Mouse (Mus musculus): ENCODE data around the gene Tpm4. TPM values are rescaled to one million over a fixed set of nuclear protein-coding genes. Genes with fewer than 3 reads are reported as not detected.

The Tpm4 gene
- polyA plus RNA-seq, 1 experiment from 2014 or later = 424 TPM

DNA sequence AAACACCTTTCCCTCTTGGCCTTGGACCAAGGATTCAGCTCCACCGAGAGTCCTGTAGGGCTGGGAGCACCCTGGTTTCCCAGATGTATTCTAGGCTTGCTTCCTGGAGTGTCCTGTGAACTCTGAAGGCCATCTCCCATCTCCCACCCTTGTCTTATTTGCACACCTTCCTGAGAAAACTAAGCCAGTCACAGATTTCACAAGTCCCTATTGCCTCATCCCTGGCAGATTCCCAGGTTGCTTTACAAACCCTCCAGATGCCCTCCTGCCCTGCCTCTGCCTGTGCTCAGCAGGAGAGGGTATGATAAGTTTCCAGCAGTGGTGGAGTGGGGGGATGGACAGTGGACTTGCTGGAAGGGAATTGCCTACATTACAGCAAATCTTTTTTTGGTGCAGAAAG lies 11.3 kb downstream of the Tpm4 start:
- ATAC-seq (ENCODE audit: low FRiP score) = no peak
- Histone ChIP-seq H3K36me3 (replicated peaks) (peaks cover 89% of the 10 kb centered on the region), H3K4me2 (no peak overlapping the region), H3K27ac (no peak overlapping the region), H3K27me3 (no peaks in the 10 kb centered on the region), H3K9me3 (no peaks in the 10 kb centered on the region), H3K9ac (no peak overlapping the region), H3K4me3 (replicated peaks) (no peak overlapping the region), H3K4me1 (no peaks in the 10 kb centered on the region)
- WGBS = 86% methylated on average over 1 of the region's 1 CpGs

DNA sequence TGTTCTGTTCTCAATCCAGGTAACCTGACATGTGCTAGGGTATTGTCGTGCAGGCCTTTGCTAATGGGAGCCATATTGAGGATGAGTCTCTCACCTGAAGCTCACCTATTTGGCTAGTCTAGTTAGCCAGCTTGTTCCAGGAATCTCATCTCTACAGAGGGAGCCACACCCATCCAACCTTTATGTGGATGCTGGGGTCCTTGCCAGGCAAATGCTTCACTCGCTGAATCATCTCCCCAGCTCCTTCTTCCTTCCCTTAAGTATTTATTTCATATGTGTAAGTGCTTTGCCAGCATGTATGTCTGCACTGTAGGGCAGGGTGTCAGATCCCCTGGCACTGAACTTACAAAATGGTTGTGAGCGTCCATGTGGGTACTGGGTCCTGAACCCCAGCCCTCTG lies 11.8 kb downstream of the Tpm4 start:
- Histone ChIP-seq H3K27ac (no peak overlapping the region), H3K36me3 (replicated peaks) (peaks cover 89% of the 10 kb centered on the region), H3K4me3 (replicated peaks) (no peak overlapping the region), H3K4me2 (no peak overlapping the region), H3K4me1 (no peaks in the 10 kb centered on the region), H3K9ac (no peak overlapping the region), H3K9me3 (no peaks in the 10 kb centered on the region), H3K27me3 (no peaks in the 10 kb centered on the region)
- 92% methylated on average over 3 of the region's 3 CpGs for WGBS
- ATAC-seq (ENCODE audit: low FRiP score) = no peak

DNA sequence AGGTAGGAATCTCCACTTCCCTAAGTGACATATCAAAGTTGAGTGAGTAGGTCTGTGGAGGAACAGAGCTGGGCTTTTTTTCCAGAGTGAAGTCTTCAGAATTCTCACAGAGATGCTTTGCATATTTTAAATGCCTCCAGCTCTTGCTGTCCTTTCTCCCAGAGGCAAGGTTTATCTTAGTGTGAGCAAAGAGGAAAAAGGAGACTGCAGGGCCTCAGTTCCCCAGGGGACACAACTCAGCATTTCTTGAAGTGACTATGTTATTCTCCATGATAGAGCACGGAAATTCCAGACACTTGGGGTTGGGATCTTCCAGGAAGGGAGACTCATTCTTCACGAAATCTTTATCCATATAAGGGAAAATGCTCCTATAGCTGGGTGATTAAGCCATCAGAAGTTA lies 12.5 kb downstream of the Tpm4 start:
- Histone ChIP-seq H3K4me2 (no peak overlapping the region), H3K4me1 (no peaks in the 10 kb centered on the region), H3K4me3 (replicated peaks) (no peak overlapping the region), H3K9me3 (no peaks in the 10 kb centered on the region), H3K9ac (no peak overlapping the region), H3K27me3 (no peaks in the 10 kb centered on the region), H3K27ac (no peak overlapping the region), H3K36me3 (replicated peaks) (peaks cover 89% of the 10 kb centered on the region)
- no peak for ATAC-seq (ENCODE audit: low FRiP score)
- 83% methylated on average over 2 of the region's 2 CpGs for WGBS

DNA sequence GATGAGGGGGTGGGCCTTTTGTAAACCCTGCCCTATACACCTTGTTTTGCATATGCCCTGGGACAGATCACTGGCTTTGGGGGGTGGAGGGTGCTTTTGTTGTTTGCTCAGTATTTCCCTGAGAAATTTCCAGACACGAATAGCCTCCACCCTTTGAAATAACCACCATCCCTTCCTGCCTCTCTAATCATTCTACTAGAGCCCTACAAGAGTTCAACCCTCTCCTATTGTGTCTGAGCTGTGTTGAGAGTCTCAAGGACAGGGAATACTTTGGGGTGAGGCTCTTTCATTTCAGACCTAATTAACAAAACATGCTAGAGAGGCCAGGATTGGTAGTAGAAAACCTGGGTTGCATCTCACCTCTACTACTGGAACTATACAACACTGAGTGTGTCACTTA lies 14.3 kb downstream of the Tpm4 start:
- no peak for ATAC-seq (ENCODE audit: low FRiP score)
- Histone ChIP-seq H3K4me1 (no peaks in the 10 kb centered on the region), H3K36me3 (replicated peaks) (peaks cover 86% of the 10 kb centered on the region), H3K27ac (no peak overlapping the region), H3K4me3 (replicated peaks) (no peak overlapping the region), H3K9ac (no peak overlapping the region), H3K9me3 (no peaks in the 10 kb centered on the region), H3K27me3 (no peaks in the 10 kb centered on the region), H3K4me2 (no peak overlapping the region)
- WGBS = 83% methylated on average over 1 of the region's 1 CpGs

DNA sequence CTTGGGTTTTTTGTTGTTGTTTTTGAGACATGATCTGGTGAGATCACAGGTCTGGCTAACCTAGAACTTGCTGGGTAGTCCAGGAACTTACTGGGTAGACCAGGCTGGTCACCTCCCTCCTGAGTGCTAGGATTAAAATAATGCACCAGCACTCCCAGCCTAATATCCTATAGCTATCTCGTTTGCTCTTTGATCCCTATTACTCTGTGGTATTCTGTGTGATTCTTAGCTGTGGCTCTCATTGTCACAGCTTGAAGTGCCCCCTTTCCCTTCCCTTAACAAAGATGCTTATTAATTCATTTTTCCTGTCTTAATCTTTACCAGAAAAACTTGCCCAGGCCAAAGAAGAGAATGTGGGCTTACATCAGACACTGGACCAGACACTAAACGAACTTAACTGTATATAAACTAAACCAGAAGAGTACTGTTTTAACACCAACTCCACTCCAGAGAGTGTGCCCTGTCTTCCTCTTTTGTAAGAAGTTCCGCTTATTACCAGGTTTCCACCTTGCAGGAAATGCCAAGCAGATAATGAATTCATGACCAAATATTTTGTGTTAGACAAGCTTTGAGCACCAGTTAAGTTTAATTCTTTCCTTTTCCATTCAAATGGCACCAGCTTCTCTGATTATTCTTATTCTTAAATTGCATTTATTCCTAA lies 16.8 kb downstream of the Tpm4 start:
- H3K9me3 ChIP-seq = no peaks in the 10 kb centered on the region
- no peak overlapping the region for H3K4me2 ChIP-seq
- no peak for ATAC-seq (ENCODE audit: low FRiP score)
- no peak overlapping the region for H3K4me3 ChIP-seq (replicated peaks)
- H3K9ac ChIP-seq = no peak overlapping the region
- no peaks in the 10 kb centered on the region for H3K4me1 ChIP-seq
- peaks cover 70% of the 10 kb centered on the region for H3K36me3 ChIP-seq (replicated peaks)
- no peak overlapping the region for H3K27ac ChIP-seq
- WGBS = 84% methylated on average over 3 of the region's 3 CpGs
- H3K27me3 ChIP-seq = no peaks in the 10 kb centered on the region

DNA sequence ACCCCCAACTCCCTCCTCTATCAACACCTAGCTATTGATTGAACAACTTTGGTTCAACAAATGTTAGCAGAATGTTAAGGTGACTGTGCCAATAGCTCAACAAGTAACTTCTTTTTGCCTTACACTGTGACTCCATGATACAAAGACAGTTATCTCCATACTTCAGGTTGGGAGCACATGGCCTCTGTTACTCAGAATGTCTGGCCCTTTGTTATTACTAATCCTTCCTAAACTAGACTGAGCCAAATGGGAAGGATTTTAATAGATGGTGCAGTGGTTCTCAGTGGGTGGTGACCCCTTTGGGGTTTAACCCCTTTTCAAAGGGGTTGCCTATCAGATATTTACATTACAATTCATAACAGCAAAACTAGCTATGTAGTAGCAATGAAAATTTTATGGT lies 18.6 kb downstream of the Tpm4 start:
- no peak overlapping the region for H3K9ac ChIP-seq
- H3K36me3 ChIP-seq (replicated peaks) = peaks cover 52% of the 10 kb centered on the region
- H3K4me1 ChIP-seq = no peaks in the 10 kb centered on the region
- H3K4me2 ChIP-seq = no peak overlapping the region
- H3K27me3 ChIP-seq = no peaks in the 10 kb centered on the region
- H3K4me3 ChIP-seq (replicated peaks) = no peak overlapping the region
- no peak overlapping the region for H3K27ac ChIP-seq
- no peaks in the 10 kb centered on the region for H3K9me3 ChIP-seq
- no peak for ATAC-seq (ENCODE audit: low FRiP score)

DNA sequence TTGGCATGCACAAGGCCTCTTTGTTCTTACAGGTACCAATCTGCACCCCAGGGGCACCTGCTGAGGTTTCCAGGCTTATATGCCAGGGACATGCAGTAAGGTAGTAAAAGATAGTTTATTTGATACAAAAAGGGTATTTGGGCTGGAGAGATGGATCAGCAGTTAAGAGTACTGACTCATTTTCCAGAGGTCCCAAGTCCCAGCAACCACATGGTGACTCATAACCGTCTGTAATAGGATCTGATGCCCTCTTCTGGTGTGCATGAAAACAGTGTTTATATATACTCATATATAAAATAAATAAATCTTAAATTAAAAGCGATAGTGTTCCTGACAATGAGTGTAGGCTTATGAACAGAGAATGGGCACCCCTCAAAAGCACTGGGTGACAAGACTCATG lies 23.3 kb downstream of the Tpm4 start:
- no peak overlapping the region for H3K9ac ChIP-seq
- no peak for ATAC-seq (ENCODE audit: low FRiP score)
- WGBS = 86% methylated on average over 2 of the region's 2 CpGs

DNA sequence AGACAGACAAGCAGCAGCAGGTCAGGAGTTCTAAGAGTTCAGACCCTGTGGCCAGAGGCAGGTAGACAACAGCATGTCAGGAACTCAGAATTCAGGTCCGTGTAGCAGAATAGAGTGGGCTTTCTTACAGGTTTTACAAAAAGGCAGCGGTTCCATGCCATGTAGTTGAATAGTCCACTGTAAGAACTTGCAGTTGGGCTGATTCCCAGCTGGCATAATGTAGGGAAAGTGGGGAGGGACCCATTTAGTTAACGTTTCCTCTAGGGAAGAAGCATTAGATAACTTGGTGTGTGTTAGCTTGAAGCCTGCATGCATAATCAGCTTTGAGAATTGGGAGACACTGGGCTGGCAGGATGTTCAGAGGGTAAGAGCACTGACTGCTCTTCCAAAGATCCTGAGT lies 24.0 kb downstream of the Tpm4 start:
- no peak for ATAC-seq (ENCODE audit: low FRiP score)
- peaks cover 17% of the 10 kb centered on the region for H3K4me1 ChIP-seq
- H3K4me3 ChIP-seq (replicated peaks) = no peak overlapping the region
- H3K9me3 ChIP-seq = no peaks in the 10 kb centered on the region
- no peak overlapping the region for H3K27ac ChIP-seq
- H3K9ac ChIP-seq = no peak overlapping the region
- H3K27me3 ChIP-seq = no peaks in the 10 kb centered on the region
- H3K4me2 ChIP-seq = no peak overlapping the region
- WGBS = 85% methylated on average over 3 of the region's 3 CpGs
- 0 out of 2 replicates have a peak, but pooled peaks cover 6% of the 10 kb centered on the region for H3K36me3 ChIP-seq (replicated peaks)

More for the DNA sequence above, 23.3 kb downstream of the Tpm4 start:
- peaks cover 11% of the 10 kb centered on the region for H3K36me3 ChIP-seq (replicated peaks)
- H3K4me1 ChIP-seq = peaks cover 17% of the 10 kb centered on the region
- no peak overlapping the region for H3K27ac ChIP-seq
- no peak overlapping the region for H3K4me3 ChIP-seq (replicated peaks)
- H3K4me2 ChIP-seq = no peak overlapping the region
- no peaks in the 10 kb centered on the region for H3K27me3 ChIP-seq
- H3K9me3 ChIP-seq = no peaks in the 10 kb centered on the region

DNA sequence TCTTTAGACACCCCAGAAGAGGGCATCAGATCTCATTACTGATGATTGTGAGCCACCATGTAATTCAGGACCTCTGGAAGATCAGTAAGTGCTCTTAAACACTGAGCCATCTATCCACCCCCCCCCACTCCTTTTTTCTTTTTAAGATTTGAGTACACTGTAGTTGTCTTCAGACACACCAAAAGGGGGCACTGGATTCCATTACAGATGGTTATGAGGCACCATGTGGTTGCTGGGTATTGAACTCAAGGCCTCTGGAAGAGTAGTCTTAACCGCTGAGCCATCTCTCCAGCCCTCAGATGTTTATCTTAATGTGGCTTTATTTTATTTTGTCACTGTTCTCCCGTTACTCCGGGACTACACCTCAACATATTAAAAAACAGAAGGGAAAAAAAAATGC lies 25.2 kb downstream of the Tpm4 start:
- peak overlapping the region; percentile 55 for H3K4me2 ChIP-seq
- H3K27me3 ChIP-seq = no peaks in the 10 kb centered on the region
- H3K4me3 ChIP-seq (replicated peaks) = peak overlapping the region; percentile 90; the same call in 1 of the 2 replicates
- peaks cover 17% of the 10 kb centered on the region for H3K4me1 ChIP-seq
- no peak overlapping the region for H3K9ac ChIP-seq
- ATAC-seq (ENCODE audit: low FRiP score) = no peak
- no peak overlapping the region for H3K27ac ChIP-seq
- WGBS = 85% methylated on average over 3 of the region's 3 CpGs
- 0 out of 2 replicates have a peak, but pooled peaks cover 8% of the 10 kb centered on the region for H3K36me3 ChIP-seq (replicated peaks)
- no peaks in the 10 kb centered on the region for H3K9me3 ChIP-seq

DNA sequence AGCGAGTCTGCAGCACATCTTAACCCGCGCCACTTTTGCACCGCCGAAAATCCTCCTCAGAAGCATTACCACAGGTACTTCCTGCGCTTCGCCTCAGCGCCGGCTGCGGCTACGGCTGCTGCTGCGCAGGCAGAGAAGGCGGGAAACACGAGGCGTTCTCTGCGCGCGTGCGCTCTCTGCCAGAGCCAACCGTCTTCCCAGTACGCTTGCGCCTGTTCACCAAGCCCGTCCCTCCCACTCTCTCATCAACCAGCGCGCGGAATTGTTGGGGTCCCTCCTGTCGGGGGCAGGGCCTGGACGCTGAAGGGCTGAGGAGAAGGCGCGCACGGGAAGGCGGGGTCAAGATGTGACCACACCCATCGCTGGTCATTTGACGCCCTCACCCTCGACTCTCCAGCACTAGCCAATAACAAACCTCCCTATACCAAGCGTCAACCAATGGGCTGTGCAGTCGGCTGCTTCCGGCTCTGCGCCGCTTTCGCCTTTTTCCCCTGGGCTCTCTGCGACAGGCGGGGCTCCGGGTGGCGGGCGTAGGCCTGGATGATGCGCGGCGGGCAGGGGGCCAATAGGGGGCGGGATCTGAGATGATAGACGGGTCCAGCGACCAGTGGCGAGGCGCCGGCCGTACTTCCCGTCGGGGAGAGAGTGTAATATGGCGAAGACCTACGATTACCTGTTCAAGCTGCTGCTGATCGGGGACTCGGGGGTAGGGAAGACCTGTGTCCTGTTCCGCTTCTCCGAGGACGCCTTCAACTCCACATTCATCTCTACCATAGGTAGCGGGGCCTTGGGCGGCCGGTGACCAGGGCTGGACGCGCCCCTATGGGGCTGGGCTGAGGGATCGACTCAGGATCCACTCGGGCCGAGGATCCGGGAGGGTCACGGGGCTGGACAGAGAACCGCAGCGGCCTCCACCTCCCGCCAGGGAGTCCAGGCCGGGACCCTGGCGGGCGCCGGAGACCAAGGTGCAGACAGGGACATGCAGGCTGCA lies 26.2 kb downstream of the Tpm4 start, which contains the start of gene Rab8a:
TSS of gene Rab8a (plus strand) at position 494 of the 991 bp plus-strand sequence.
- peaks cover 17% of the 10 kb centered on the region for H3K4me1 ChIP-seq
- H3K27me3 ChIP-seq = no peaks in the 10 kb centered on the region
- no peaks in the 10 kb centered on the region for H3K9me3 ChIP-seq
- peak within 1 kb of the TSS; percentile 90 for H3K9ac ChIP-seq
- peak within 1 kb of the TSS; percentile 86 for H3K4me2 ChIP-seq
- H3K36me3 ChIP-seq (replicated peaks) = 0 out of 2 replicates have a peak, but pooled peaks cover 8% of the 10 kb centered on the region
- ATAC-seq (ENCODE audit: low FRiP score) = peak; percentile 99
- H3K27ac ChIP-seq = peak within 1 kb of the TSS; percentile 84
- H3K4me3 ChIP-seq (replicated peaks) = peak within 1 kb of the TSS; percentile 90
- under 1% methylated on average over 82 of the region's 82 CpGs for WGBS

DNA sequence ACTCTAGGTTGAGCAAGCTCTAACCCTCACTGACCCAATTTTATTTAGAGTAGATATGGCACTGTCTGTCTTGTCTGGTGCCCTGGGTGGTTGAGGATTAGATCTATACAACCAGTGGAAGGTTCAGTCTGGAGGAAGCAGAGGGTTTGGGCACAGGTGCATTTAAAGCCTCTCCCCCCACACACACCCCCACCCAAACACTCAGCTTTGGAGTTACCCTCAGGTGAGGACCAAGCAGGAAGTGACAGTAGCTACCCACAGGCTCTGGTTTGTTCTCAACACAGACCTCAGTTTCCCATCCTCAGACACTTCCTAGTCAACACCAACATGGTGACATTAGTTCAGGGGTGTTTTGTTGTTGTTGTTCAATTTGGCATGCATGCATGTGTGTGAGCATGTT lies 28.0 kb downstream of the Tpm4 start:
- Histone ChIP-seq H3K4me3 (replicated peaks) (no peak overlapping the region), H3K27me3 (no peaks in the 10 kb centered on the region), H3K27ac (no peak overlapping the region), H3K36me3 (replicated peaks) (peaks cover 17% of the 10 kb centered on the region; the same call in 1 of the 2 replicates), H3K4me2 (peak overlapping the region; percentile 86), H3K4me1 (peaks cover 17% of the 10 kb centered on the region), H3K9me3 (no peaks in the 10 kb centered on the region), H3K9ac (no peak overlapping the region)
- ATAC-seq (ENCODE audit: low FRiP score) = no peak

DNA sequence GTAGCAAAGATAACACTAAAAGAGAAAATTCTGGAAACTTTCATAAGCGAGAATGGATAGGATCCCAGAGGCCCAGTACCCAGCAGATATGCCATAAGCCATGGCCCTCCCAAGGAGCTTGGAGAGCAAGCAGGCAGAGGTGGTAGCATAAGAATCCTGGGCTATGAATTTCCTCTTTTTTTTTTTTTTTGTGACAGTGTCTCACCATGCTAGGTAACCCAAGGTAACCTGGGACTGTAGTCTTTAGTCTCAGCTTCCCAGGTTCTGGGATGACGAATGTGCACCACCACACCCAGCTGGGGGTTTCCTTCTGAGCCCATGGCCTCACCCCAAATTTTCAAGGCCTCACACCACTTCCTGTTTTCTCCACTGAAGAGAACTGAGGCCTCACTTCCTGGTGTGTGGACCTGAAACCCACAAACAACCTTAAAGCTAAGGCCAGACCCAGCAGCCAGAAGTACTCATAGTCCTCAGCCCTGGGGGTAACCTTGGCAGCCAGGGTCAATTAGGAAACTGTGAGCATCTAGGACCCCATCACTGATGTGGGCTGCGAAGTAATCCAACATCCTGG lies 34.4 kb downstream of the Tpm4 start:
- peaks cover 79% of the 10 kb centered on the region for H3K36me3 ChIP-seq (replicated peaks)
- no peak for ATAC-seq (ENCODE audit: low FRiP score)
- no peaks in the 10 kb centered on the region for H3K4me1 ChIP-seq
- H3K4me3 ChIP-seq (replicated peaks) = no peak overlapping the region
- H3K27me3 ChIP-seq = no peaks in the 10 kb centered on the region
- no peak overlapping the region for H3K9ac ChIP-seq
- no peak overlapping the region for H3K4me2 ChIP-seq
- H3K9me3 ChIP-seq = no peaks in the 10 kb centered on the region
- 93% methylated on average over 3 of the region's 3 CpGs for WGBS
- no peak overlapping the region for H3K27ac ChIP-seq
